Mouse (Mus musculus) forebrain, embryonic 10.5 days (tissue): ENCODE results near the gene Esrp2. TPM values are rescaled to one million over a fixed set of nuclear protein-coding genes. Genes with fewer than 3 reads are reported as not detected.

Source experiments
- DNase-seq: peaks from one replicate; pipeline ENCODE4 v3.0.0-alpha.2; 2017; ENCODE audit warnings: low spot score; ENCODE audit errors: extremely low spot score
- H3K27ac ChIP-seq: fragments of 300-500 bp; sonication (generic); 2 replicates; pipeline ENCODE4 v1.5.1; 2016; ENCODE audit warnings: mild to moderate bottlenecking
- H3K27me3 ChIP-seq: fragments of 300-500 bp; sonication (generic); 2 replicates; pipeline ENCODE4 v1.6.1; 2016; ENCODE audit warnings: mild to moderate bottlenecking; ENCODE audit not compliant: poor library complexity, severe bottlenecking
- H3K36me3 ChIP-seq: fragments of 300-500 bp; sonication (generic); replicated peaks from 2 replicates; pipeline ENCODE4 v1.6.1; 2016; ENCODE audit warnings: mild to moderate bottlenecking, moderate library complexity
- H3K4me1 ChIP-seq: fragments of 300-500 bp; sonication (generic); 2 replicates; pipeline ENCODE4 v1.6.1; 2016
- H3K4me3 ChIP-seq: fragments of 300-500 bp; sonication (generic); 2 replicates; pipeline ENCODE4 v1.5.1; 2016; ENCODE audit warnings: mild to moderate bottlenecking, moderate library complexity
- H3K9me3 ChIP-seq: fragments of 300-500 bp; sonication (generic); 2 replicates; pipeline ENCODE4 v1.6.1; 2016; ENCODE audit warnings: mild to moderate bottlenecking, moderate library complexity
- WGBS: fragments of 180-500 bp; shearing (Covaris S2); methylation state at CpG from one replicate; pipeline ENCODE4 v1.1.7; 2016; 5-methylcytosine and 5-hydroxymethylcytosine counted together
- polyA plus RNA-seq: library from polyadenylated mRNA; unstranded; fragments of >200 nt; fragmentation: Nextera tagmentation; extraction: Ambion mirVana; gene quantifications from 2 replicates; pipeline ENCODE4 v1.2.1, GENCODE M21; 2016

Esrp2 gene
- polyA plus RNA-seq, 1 experiment from 2014 or later: 2.0 TPM

- H3K27ac ChIP-seq: no peak overlapping the region
- H3K36me3 ChIP-seq: peaks cover 67% of the 10 kb centered on the region
- DNase-seq: no peak
- H3K4me3 ChIP-seq: no peak overlapping the region
- H3K4me1 ChIP-seq: peaks cover 4% of the 10 kb centered on the region; the same call in 1 of the 2 replicates
- WGBS: 81% methylated on average over 2 of the region's 2 CpGs
- peaks cover 29% of the 10 kb centered on the region for H3K27me3 ChIP-seq
- H3K9me3 ChIP-seq: no peaks in the 10 kb centered on the region
Observed at GRCm38 (mm10) chr8:106129997-106130396, 6.8 kb downstream of the Esrp2 start.

GRCm38 (mm10) chr8:106129232-106129930, 7.4 kb downstream of the Esrp2 start:
- H3K27ac ChIP-seq: no peak overlapping the region
- H3K36me3 ChIP-seq: peaks cover 68% of the 10 kb centered on the region
- no peak for DNase-seq
- H3K4me3 ChIP-seq: no peak overlapping the region
- peaks cover 23% of the 10 kb centered on the region for H3K27me3 ChIP-seq
- H3K4me1 ChIP-seq: no peaks in the 10 kb centered on the region
- H3K9me3 ChIP-seq: no peaks in the 10 kb centered on the region

GRCm38 (mm10) chr8:106127882-106128410, 8.8 kb downstream of the Esrp2 start:
- peaks cover 72% of the 10 kb centered on the region for H3K36me3 ChIP-seq
- DNase-seq: no peak
- 90% methylated on average over 10 of the region's 10 CpGs for WGBS
- no peak overlapping the region for H3K27ac ChIP-seq
- H3K4me1 ChIP-seq: no peaks in the 10 kb centered on the region
- no peaks in the 10 kb centered on the region for H3K9me3 ChIP-seq
- no peak overlapping the region for H3K4me3 ChIP-seq
- peaks cover 8% of the 10 kb centered on the region for H3K27me3 ChIP-seq

GRCm38 (mm10) chr8:106127054-106127453, 9.7 kb downstream of the Esrp2 start:
- WGBS: 65% methylated on average over 3 of the region's 3 CpGs
- no peak overlapping the region for H3K4me3 ChIP-seq
- H3K27me3 ChIP-seq: no peaks in the 10 kb centered on the region; the same call in 1 of the 2 replicates
- H3K9me3 ChIP-seq: no peaks in the 10 kb centered on the region
- no peaks in the 10 kb centered on the region for H3K4me1 ChIP-seq
- no peak overlapping the region for H3K27ac ChIP-seq
- H3K36me3 ChIP-seq: peaks cover 64% of the 10 kb centered on the region
- DNase-seq: no peak

GRCm38 (mm10) chr8:106126055-106126454, 10.7 kb downstream of the Esrp2 start:
- Histone ChIP-seq H3K27ac (no peak overlapping the region), H3K4me1 (no peaks in the 10 kb centered on the region), H3K27me3 (no peaks in the 10 kb centered on the region), H3K9me3 (no peaks in the 10 kb centered on the region), H3K36me3 (peaks cover 58% of the 10 kb centered on the region), H3K4me3 (no peak overlapping the region)
- no peak for DNase-seq
- WGBS: 100% methylated on average over 1 of the region's 1 CpGs

- DNase-seq: no peak
- Histone ChIP-seq H3K27me3 (no peaks in the 10 kb centered on the region), H3K4me1 (no peaks in the 10 kb centered on the region), H3K27ac (no peak overlapping the region), H3K4me3 (no peak overlapping the region), H3K9me3 (no peaks in the 10 kb centered on the region), H3K36me3 (peaks cover 55% of the 10 kb centered on the region)
- 82% methylated on average over 3 of the region's 3 CpGs for WGBS
Observed at GRCm38 (mm10) chr8:106123443-106123842, 13.3 kb downstream of the Esrp2 start.

GRCm38 (mm10) chr8:106115897-106116296, 20.9 kb downstream of the Esrp2 start:
- Histone ChIP-seq H3K27me3 (no peaks in the 10 kb centered on the region), H3K9me3 (no peaks in the 10 kb centered on the region), H3K4me1 (no peaks in the 10 kb centered on the region), H3K36me3 (peaks cover 69% of the 10 kb centered on the region), H3K27ac (no peak overlapping the region), H3K4me3 (no peak overlapping the region)
- 94% methylated on average over 3 of the region's 3 CpGs for WGBS
- DNase-seq: no peak

- peaks cover 80% of the 10 kb centered on the region for H3K36me3 ChIP-seq
- no peaks in the 10 kb centered on the region for H3K9me3 ChIP-seq
- WGBS: 96% methylated on average over 1 of the region's 1 CpGs
- H3K27me3 ChIP-seq: no peaks in the 10 kb centered on the region
- DNase-seq: no peak
- no peak overlapping the region for H3K27ac ChIP-seq
- no peak overlapping the region for H3K4me3 ChIP-seq
- H3K4me1 ChIP-seq: no peaks in the 10 kb centered on the region
Observed at GRCm38 (mm10) chr8:106112514-106112913, 24.3 kb downstream of the Esrp2 start.

GRCm38 (mm10) chr8:106112041-106112440, 24.7 kb downstream of the Esrp2 start:
- DNase-seq: no peak
- H3K36me3 ChIP-seq: peaks cover 79% of the 10 kb centered on the region

GRCm38 (mm10) chr8:106108729-106109128, 28.0 kb downstream of the Esrp2 start:
- H3K36me3 ChIP-seq: peaks cover 84% of the 10 kb centered on the region
- DNase-seq: no peak
- no peaks in the 10 kb centered on the region for H3K4me1 ChIP-seq
- no peak overlapping the region for H3K27ac ChIP-seq
- H3K9me3 ChIP-seq: no peaks in the 10 kb centered on the region
- H3K27me3 ChIP-seq: no peaks in the 10 kb centered on the region
- 95% methylated on average over 3 of the region's 3 CpGs for WGBS
- no peak overlapping the region for H3K4me3 ChIP-seq

More at GRCm38 (mm10) chr8:106112041-106112440, 24.7 kb downstream of the Esrp2 start:
- Histone ChIP-seq H3K27me3 (no peaks in the 10 kb centered on the region), H3K27ac (no peak overlapping the region), H3K4me3 (no peak overlapping the region), H3K9me3 (no peaks in the 10 kb centered on the region), H3K4me1 (no peaks in the 10 kb centered on the region)
- WGBS: 96% methylated on average over 2 of the region's 2 CpGs

GRCm38 (mm10) chr8:106108080-106108479, 28.7 kb downstream of the Esrp2 start:
- peaks cover 89% of the 10 kb centered on the region for H3K36me3 ChIP-seq
- no peaks in the 10 kb centered on the region for H3K4me1 ChIP-seq
- no peak overlapping the region for H3K4me3 ChIP-seq
- H3K27me3 ChIP-seq: no peaks in the 10 kb centered on the region
- H3K9me3 ChIP-seq: no peaks in the 10 kb centered on the region
- no peak for DNase-seq
- no peak overlapping the region for H3K27ac ChIP-seq
- 94% methylated on average over 4 of the region's 4 CpGs for WGBS

GRCm38 (mm10) chr8:106106193-106106592, 30.6 kb downstream of the Esrp2 start:
- WGBS: 96% methylated on average over 1 of the region's 1 CpGs
- H3K4me1 ChIP-seq: no peaks in the 10 kb centered on the region
- no peaks in the 10 kb centered on the region for H3K9me3 ChIP-seq
- no peak overlapping the region for H3K4me3 ChIP-seq
- H3K27ac ChIP-seq: no peak overlapping the region
- no peak for DNase-seq
- H3K36me3 ChIP-seq: peaks cover 92% of the 10 kb centered on the region
- no peaks in the 10 kb centered on the region for H3K27me3 ChIP-seq

- peaks cover 91% of the 10 kb centered on the region for H3K36me3 ChIP-seq
- H3K4me3 ChIP-seq: no peak overlapping the region
- no peak overlapping the region for H3K27ac ChIP-seq
- H3K9me3 ChIP-seq: no peaks in the 10 kb centered on the region
- 95% methylated on average over 2 of the region's 2 CpGs for WGBS
- no peaks in the 10 kb centered on the region for H3K27me3 ChIP-seq
- H3K4me1 ChIP-seq: no peaks in the 10 kb centered on the region
- DNase-seq: no peak
Observed at GRCm38 (mm10) chr8:106103888-106104287, 32.9 kb downstream of the Esrp2 start.
